Mouse (Mus musculus) thymus, adult 2 months (tissue): ENCODE measurements at regions not wholly inside any gene's neighbourhood (a gene's known extent, or its start where the extent isn't known, plus 50 kb on each side); places are given as distances from the start of the nearest gene placed in this dataset.

Experiments
- DNase-seq: peaks from one replicate; pipeline ENCODE4 v3.0.0; 2021
- H3K27ac ChIP-seq: fragments of 200-500 bp; 2 replicates; pipeline ENCODE4 v1.5.1; 2012; ENCODE audit warnings: low read length, control low read depth; ENCODE audit not compliant: control insufficient read depth, insufficient read depth
- H3K27me3 ChIP-seq: fragments of 200-500 bp; 2 replicates; pipeline ENCODE4 v1.6.1; 2012; ENCODE audit warnings: mild to moderate bottlenecking, low read length, moderate library complexity, mixed read lengths; ENCODE audit not compliant: control insufficient read depth, insufficient read depth
- H3K36me3 ChIP-seq: fragments of 200-500 bp; 2 replicates; pipeline ENCODE4 v1.6.1; 2012; ENCODE audit warnings: mild to moderate bottlenecking, low read length, moderate library complexity; ENCODE audit not compliant: control insufficient read depth, insufficient read depth
- H3K4me1 ChIP-seq: fragments of 200-500 bp; replicated peaks from 2 replicates; pipeline ENCODE4 v1.6.1; 2012; ENCODE audit warnings: low read length; ENCODE audit not compliant: control insufficient read depth, insufficient read depth
- H3K4me3 ChIP-seq: fragments of 200-500 bp; 2 replicates; pipeline ENCODE4 v1.5.1; 2012; ENCODE audit warnings: mild to moderate bottlenecking, low read length, control low read depth, moderate library complexity; ENCODE audit not compliant: control insufficient read depth, insufficient read depth
- CTCF ChIP-seq: fragments of 200-500 bp; IDR thresholded peaks from 2 replicates; pipeline ENCODE4 v1.5.1; 2012; ENCODE audit warnings: mild to moderate bottlenecking, control low read depth, low read length, moderate library complexity, borderline replicate concordance; ENCODE audit not compliant: control insufficient read depth, poor library complexity, insufficient read depth; ENCODE audit errors: extremely low read depth
- POLR2A ChIP-seq: fragments of 200-500 bp; IDR thresholded peaks from 2 replicates; pipeline ENCODE4 v1.6.1; 2012; ENCODE audit warnings: mild to moderate bottlenecking, low read length, control low read depth, moderate library complexity; ENCODE audit not compliant: control insufficient read depth, poor library complexity, insufficient read depth; ENCODE audit errors: extremely low read depth
- WGBS: fragments of 180-500 bp; shearing (Covaris S2); methylation state at CpG from one replicate; pipeline ENCODE4 v1.1.7; 2018; 5-methylcytosine and 5-hydroxymethylcytosine counted together

DNA sequence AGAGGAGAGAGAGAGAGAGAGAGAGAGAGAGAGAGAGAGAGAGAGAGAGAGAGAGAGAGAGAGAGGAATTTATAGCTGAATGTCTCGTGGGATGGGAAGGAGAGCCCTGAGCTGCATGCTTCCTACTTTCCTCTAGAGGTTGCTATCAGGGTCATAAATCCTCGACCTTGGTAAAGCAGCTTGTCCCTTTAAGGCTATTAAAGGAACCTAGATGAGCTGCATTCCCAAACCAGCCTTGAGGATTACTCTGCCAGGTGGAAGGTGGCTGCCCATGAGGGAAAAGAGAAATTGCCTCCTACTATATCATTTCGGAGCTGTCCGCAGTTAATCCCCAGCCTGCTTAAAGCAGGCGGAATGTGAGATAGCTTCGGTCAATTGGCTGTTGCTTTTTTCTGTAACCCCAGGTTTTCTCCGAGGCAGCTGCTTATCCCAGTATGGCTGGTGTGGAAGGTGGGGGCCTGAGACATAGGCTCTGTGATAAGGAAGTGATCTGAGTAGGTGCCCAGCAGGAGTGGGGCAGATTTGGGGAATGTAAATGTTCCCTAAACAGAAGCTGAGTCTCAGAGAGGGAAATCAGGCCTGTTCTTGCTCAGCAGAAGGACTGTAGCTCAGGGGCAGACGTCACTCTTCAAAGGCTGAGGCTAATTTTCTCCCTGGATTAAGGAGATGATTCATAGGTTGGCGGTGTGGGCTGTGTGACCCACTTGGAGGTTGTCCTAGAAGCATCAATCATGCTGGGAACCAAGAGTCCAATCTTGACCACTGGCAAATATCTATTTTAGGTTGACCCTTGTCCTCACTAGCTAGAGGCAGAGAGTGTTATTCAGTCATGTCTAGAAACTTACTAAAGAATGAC, 255.2 kb upstream of the Camk1g start:
- WGBS, result 60% methylated on average over 9 of the region's 9 CpGs
- DNase-seq, result no peak
- TF ChIP-seq POLR2A (no peak), CTCF (no peak)
- no peaks in the 10 kb centered on the region for H3K4me1 ChIP-seq
- H3K4me3 ChIP-seq, result no peak overlapping the region
- no peaks in the 10 kb centered on the region for H3K36me3 ChIP-seq
- H3K27ac ChIP-seq, result no peak overlapping the region
- H3K27me3 ChIP-seq, result no peaks in the 10 kb centered on the region

DNA sequence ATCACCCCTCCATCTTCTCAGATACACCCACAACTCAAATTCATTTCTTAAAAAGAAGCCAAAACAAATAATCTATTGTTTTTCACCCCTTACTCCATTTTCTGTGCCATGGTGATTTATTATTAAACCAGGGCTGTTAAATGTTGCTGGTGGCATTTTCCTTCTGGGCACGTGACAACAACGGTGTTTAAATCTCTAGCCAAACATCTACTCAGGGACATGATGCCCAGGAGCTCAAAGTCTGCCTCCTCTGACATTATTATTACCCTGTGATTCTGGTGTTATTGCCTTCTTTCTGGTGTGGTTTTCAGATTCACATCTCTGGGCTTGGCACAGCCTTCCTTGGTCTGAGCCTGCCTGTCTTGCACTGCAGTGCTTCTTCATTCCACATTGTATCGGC, 253.5 kb upstream of the Camk1g start:
- no peak for DNase-seq
- no peaks in the 10 kb centered on the region for H3K4me1 ChIP-seq
- TF ChIP-seq POLR2A (no peak), CTCF (no peak)
- no peaks in the 10 kb centered on the region for H3K36me3 ChIP-seq
- H3K27ac ChIP-seq, result no peak overlapping the region
- H3K27me3 ChIP-seq, result no peaks in the 10 kb centered on the region
- 92% methylated on average over 3 of the region's 3 CpGs for WGBS
- no peak overlapping the region for H3K4me3 ChIP-seq

DNA sequence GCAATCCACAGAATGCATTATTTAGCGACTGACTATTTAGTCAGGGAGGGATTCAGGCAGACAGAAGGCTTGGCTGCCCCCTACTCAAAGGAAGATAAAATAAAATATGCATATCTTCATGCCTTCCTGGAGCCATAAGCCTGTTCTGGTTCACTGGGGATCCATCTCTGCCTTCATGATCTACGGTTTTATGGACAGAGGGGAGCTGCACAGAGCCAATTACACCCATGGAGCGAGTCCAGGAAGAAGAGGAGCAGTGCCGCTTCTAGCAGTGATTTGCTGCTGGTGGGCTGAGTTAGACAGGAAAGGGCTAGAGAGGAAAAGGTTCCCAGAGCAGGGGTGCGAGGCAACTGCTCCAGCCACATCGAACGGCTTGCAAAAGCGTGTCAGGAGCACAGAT, 248.2 kb upstream of the Camk1g start:
- no peak overlapping the region for H3K4me3 ChIP-seq
- no peaks in the 10 kb centered on the region for H3K27me3 ChIP-seq
- WGBS, result 79% methylated on average over 8 of the region's 8 CpGs
- no peaks in the 10 kb centered on the region for H3K4me1 ChIP-seq
- no peak for TF ChIP-seq POLR2A
- TF ChIP-seq CTCF, result no peak
- H3K36me3 ChIP-seq, result no peaks in the 10 kb centered on the region
- no peak overlapping the region for H3K27ac ChIP-seq
- DNase-seq, result peak; percentile 7

DNA sequence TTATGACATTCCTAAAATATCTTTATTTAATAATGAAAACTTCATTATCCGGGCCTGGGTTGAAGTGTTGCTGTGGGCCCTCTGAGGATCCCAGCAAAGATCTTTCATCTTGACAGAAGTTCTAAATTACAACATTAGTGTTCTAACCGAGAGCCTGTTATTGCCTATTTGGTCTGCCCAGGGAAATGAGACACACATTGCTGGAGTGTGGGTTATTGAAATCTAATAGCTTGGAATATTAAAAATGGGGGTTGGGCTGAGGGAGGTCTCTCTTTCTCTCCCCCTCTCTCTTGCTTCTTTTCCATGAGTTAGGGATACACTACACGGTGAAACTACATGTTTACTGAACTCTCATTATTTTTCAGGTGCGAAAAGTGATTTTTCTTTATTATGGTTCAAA, 240.4 kb upstream of the Camk1g start:
- DNase-seq, result no peak
- no peaks in the 10 kb centered on the region for H3K4me1 ChIP-seq
- no peak for TF ChIP-seq POLR2A
- no peak for TF ChIP-seq CTCF
- H3K27ac ChIP-seq, result no peak overlapping the region
- WGBS, result 94% methylated on average over 4 of the region's 4 CpGs
- H3K27me3 ChIP-seq, result no peaks in the 10 kb centered on the region
- no peaks in the 10 kb centered on the region for H3K36me3 ChIP-seq
- no peak overlapping the region for H3K4me3 ChIP-seq

DNA sequence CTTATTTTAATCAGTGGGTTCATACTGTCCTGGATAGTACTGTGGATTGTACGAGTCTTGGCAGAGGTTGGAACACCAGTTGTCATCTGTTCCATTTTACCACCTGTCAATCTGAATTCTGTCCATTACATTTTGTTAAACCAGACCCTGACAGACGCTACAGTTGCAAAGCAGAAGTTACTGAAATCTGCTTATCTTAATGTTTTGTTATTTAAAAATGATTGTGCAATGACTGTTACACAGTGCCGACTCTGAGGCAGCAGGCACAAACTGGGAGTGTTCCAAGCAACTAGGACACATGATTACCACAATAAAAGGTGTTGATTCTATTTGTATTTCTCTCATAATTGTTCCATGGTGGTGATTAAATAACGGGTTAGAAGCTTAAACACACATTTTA, 229.8 kb upstream of the Camk1g start:
- TF ChIP-seq CTCF (no peak), POLR2A (no peak)
- no peak for DNase-seq
- no peaks in the 10 kb centered on the region for H3K4me1 ChIP-seq
- no peaks in the 10 kb centered on the region for H3K27me3 ChIP-seq
- H3K36me3 ChIP-seq, result no peaks in the 10 kb centered on the region
- no peak overlapping the region for H3K27ac ChIP-seq
- no peak overlapping the region for H3K4me3 ChIP-seq
- WGBS, result 57% methylated on average over 4 of the region's 4 CpGs

DNA sequence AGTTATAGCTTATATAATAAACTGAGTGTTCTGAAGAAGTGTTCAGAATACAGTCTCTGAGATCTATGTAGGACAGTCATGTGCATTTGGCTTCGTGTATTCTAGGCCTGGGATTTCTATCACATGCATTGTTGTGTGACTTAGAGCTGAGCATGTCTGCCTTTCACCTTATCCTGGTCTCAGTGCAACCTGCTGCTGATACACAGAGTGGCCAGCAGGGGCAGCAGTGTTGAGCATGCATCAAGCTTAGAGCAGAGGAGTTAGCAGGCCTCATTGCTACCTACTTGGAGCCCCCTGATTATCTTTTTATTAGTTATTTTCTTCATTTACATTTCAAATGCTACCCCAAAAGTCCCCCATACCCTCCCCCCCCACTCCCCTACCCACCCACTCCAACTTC, 229.1 kb upstream of the Camk1g start:
- no peak overlapping the region for H3K27ac ChIP-seq
- WGBS, result 39% methylated on average over 1 of the region's 1 CpGs
- H3K4me1 ChIP-seq, result no peaks in the 10 kb centered on the region
- no peaks in the 10 kb centered on the region for H3K27me3 ChIP-seq
- DNase-seq, result peak; percentile 37
- TF ChIP-seq CTCF, result no peak
- no peak for TF ChIP-seq POLR2A
- H3K4me3 ChIP-seq, result no peak overlapping the region
- no peaks in the 10 kb centered on the region for H3K36me3 ChIP-seq

DNA sequence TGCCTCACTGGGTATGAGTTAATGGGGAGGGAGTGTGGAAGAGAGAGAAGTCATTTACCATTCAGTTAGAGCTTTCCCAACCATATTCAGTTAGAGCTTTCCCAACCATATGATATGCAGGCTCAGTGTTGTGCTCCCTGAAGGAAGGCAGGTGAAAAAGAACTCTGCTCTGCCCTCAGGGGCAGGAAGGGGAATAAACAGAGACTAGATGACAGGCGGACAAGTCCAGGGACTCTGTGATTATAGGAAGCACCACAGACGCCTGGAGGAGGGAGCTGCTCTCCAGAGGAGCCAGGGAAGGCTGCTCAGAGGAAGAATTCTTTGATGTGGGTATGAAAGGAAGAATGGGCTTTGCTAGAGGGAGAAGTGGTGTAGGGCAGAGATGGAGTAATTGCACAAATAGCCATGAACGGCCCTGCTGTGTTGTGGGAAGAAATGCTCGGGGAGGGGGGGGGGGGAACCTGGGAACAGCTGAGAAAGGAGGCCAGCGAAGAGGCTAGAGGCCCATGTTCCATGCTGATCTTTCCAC, 220.3 kb upstream of the Camk1g start:
- TF ChIP-seq CTCF, result no peak
- no peak for TF ChIP-seq POLR2A
- DNase-seq, result no peak
- Histone ChIP-seq H3K27me3 (no peaks in the 10 kb centered on the region), H3K36me3 (no peaks in the 10 kb centered on the region), H3K27ac (no peak overlapping the region), H3K4me1 (no peaks in the 10 kb centered on the region), H3K4me3 (no peak overlapping the region)
- 17% methylated on average over 5 of the region's 5 CpGs for WGBS
